In the genomic region with DNA sequence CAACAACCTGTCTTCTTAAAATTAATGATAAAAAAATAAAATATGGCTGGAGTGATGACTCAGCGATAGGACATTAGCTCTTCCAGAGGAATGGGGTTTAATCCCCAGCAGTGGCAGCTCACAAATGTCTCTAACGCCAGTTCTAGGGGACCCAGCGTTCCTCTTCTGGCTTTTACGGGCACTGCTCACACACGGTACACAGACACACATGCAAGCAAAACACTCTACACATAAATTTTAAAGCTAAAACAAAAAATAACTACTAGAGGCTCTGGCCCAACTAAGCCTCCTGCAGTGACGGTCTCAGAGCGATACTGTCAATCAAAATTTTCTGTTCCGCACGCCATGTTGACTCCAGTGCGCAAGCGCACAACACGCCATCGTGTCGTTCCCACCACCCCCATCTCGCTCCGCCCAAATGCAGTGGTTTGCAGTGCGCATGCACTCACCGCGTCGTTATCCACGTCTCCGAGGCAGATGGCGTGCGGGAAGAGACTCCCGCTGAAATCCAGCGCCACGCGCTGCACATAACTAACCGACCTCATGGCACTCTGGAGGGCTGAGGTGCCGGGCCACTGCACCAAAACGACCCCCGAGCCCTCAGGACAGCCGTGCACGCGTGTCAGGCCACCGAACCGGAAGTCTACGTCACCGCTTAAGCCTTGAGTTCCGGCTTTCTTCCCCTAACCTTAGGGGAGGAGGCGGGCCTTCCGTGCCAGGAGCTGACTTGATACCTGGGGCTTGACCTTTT, we compare ENCODE assay signal across 8 mouse cellular contexts. TPM values are rescaled to one million over a fixed set of nuclear protein-coding genes. Genes with fewer than 3 reads are reported as not detected.
DNase-seq lines count a peak whose midpoint lies in the region; ATAC-seq and TF ChIP-seq lines count a peak whose summit lies in the region.

Gene Itfg2 (minus strand): TSS at position 663 of the 751 bp plus-strand sequence.

- TF ChIP-seq CTCF in bone marrow, adult 2 months (IDR thresholded peaks at IDR 0.05; ENCODE audit: control insufficient read depth, insufficient read depth, low read length) = no peak

- no peaks in the 10 kb centered on the region for H3K27me3 ChIP-seq in embryonic facial prominence, embryonic 15.5 days
- H3K27me3 ChIP-seq in kidney, embryonic 14.5 days (ENCODE audit: control insufficient read depth, insufficient read depth, low read length) = no peaks in the 10 kb centered on the region
- no peaks in the 10 kb centered on the region for H3K27me3 ChIP-seq in limb, embryonic 15.5 days

- ATAC-seq in embryonic facial prominence, embryonic 15.5 days (ENCODE audit: insufficient number of reproducible peaks, low FRiP score, low TSS enrichment, low read depth) = peak; percentile 94
- peak; percentile 94 for ATAC-seq in kidney, embryonic 14.5 days (ENCODE audit: low FRiP score, low TSS enrichment)
- peak; percentile 95 for ATAC-seq in limb, embryonic 15.5 days (ENCODE audit: insufficient number of reproducible peaks, low FRiP score, low TSS enrichment, low read depth)

- peaks cover 21% of the 10 kb centered on the region for H3K36me3 ChIP-seq in embryonic facial prominence, embryonic 15.5 days
- peaks cover 19% of the 10 kb centered on the region for H3K36me3 ChIP-seq in kidney, embryonic 14.5 days (ENCODE audit: control insufficient read depth, insufficient read depth, low read length)
- peaks cover 24% of the 10 kb centered on the region for H3K36me3 ChIP-seq in limb, embryonic 15.5 days

- WGBS in bone marrow, adult 2 months = under 1% methylated on average over 42 of the region's 42 CpGs
- WGBS in embryonic facial prominence, embryonic 15.5 days = under 1% methylated on average over 42 of the region's 42 CpGs
- WGBS in kidney, embryonic 14.5 days = under 1% methylated on average over 42 of the region's 42 CpGs
- WGBS in limb, embryonic 15.5 days = under 1% methylated on average over 42 of the region's 42 CpGs

- H3K27ac ChIP-seq in bone marrow, adult 2 months (ENCODE audit: control insufficient read depth, insufficient read depth, low read depth, low read length, poor library complexity) = peak within 1 kb of the TSS; percentile 90
- H3K27ac ChIP-seq in embryonic facial prominence, embryonic 15.5 days (replicated peaks) = peak within 1 kb of the TSS; percentile 98
- H3K27ac ChIP-seq in kidney, embryonic 14.5 days (ENCODE audit: low read depth, low read length) = peak within 1 kb of the TSS; percentile 92
- H3K27ac ChIP-seq in limb, embryonic 15.5 days = peak within 1 kb of the TSS; percentile 99

- H3K9me3 ChIP-seq in embryonic facial prominence, embryonic 15.5 days (replicated peaks) = no peaks in the 10 kb centered on the region
- H3K9me3 ChIP-seq in kidney, embryonic 14.5 days (ENCODE audit: control insufficient read depth, low read length) = no peaks in the 10 kb centered on the region
- H3K9me3 ChIP-seq in limb, embryonic 15.5 days = no peaks in the 10 kb centered on the region

- DNase-seq in 416B (ENCODE audit: low read depth) = peak; percentile 98
- DNase-seq in heart, adult 9 months (ENCODE audit: low spot score in 2 of 2) = peak; percentile 96 to 98
- peak; percentile 84 to 94 for DNase-seq in monocyte, adult 2 months (ENCODE audit: low read depth in 1 of 2, low spot score in 2 of 2)
- DNase-seq in spleen, postnatal 36 days (ENCODE audit: low spot score in 2 of 2) = peak; percentile 94 to 96

- no peaks in the 10 kb centered on the region; the same call in 1 of the 2 replicates for H3K4me1 ChIP-seq in bone marrow, adult 2 months (ENCODE audit: control insufficient read depth, insufficient read depth, low read length)
- H3K4me1 ChIP-seq in embryonic facial prominence, embryonic 15.5 days = peaks cover 6% of the 10 kb centered on the region
- H3K4me1 ChIP-seq in kidney, embryonic 14.5 days (ENCODE audit: control insufficient read depth, insufficient read depth, low read length) = no peaks in the 10 kb centered on the region
- H3K4me1 ChIP-seq in limb, embryonic 15.5 days = peaks cover 6% of the 10 kb centered on the region; the same call in 1 of the 2 replicates

- peak within 1 kb of the TSS; percentile 89 for H3K4me3 ChIP-seq in bone marrow, adult 2 months (replicated peaks; ENCODE audit: control insufficient read depth, low read depth, low read length)
- H3K4me3 ChIP-seq in embryonic facial prominence, embryonic 15.5 days (replicated peaks) = peak within 1 kb of the TSS; percentile 70
- peak within 1 kb of the TSS; percentile 61 for H3K4me3 ChIP-seq in kidney, embryonic 14.5 days (ENCODE audit: low read length)
- H3K4me3 ChIP-seq in limb, embryonic 15.5 days = peak within 1 kb of the TSS; percentile 64

- peak within 1 kb of the TSS; percentile 55 for H3K4me2 ChIP-seq in embryonic facial prominence, embryonic 15.5 days (replicated peaks)
- peak within 1 kb of the TSS; percentile 57 for H3K4me2 ChIP-seq in kidney, embryonic 14.5 days (replicated peaks; ENCODE audit: low read depth, low read length)
- H3K4me2 ChIP-seq in limb, embryonic 15.5 days = peak within 1 kb of the TSS; percentile 51

- TF ChIP-seq POLR2A in bone marrow, adult 2 months (IDR thresholded peaks at IDR 0.05; ENCODE audit: borderline replicate concordance, control insufficient read depth, low read depth, low read length) = peak; percentile 95

- peak within 1 kb of the TSS; percentile 69 for H3K9ac ChIP-seq in embryonic facial prominence, embryonic 15.5 days
- peak within 1 kb of the TSS; percentile 68 for H3K9ac ChIP-seq in kidney, embryonic 14.5 days (ENCODE audit: low read depth, low read length)
- H3K9ac ChIP-seq in limb, embryonic 15.5 days = peak within 1 kb of the TSS; percentile 81

RNA-seq across cellular contexts. Expression of gene Itfg2, which starts in this region (rescaled TPM):
- 11.4 and 38.0 TPM in 2 replicates for polyA plus RNA-seq in bone marrow, adult 2 months (2011; ENCODE audit: insufficient read depth, insufficient read length, low replicate concordance, missing spikeins)
- polyA plus RNA-seq in embryonic facial prominence, embryonic 15.5 days (2015; fragmentation: Nextera tagmentation; extraction: Ambion mirVana) = 33.0 and 33.5 TPM in 2 replicates
- 24.0 and 35.7 TPM in 2 replicates for polyA plus RNA-seq in kidney, embryonic 14.5 days (2014; fragmentation: Nextera tagmentation; extraction: Ambion mirVana)
- 31.0 and 31.8 TPM in 2 replicates for polyA plus RNA-seq in limb, embryonic 15.5 days (2015; fragmentation: Nextera tagmentation; extraction: Ambion mirVana)

Comparison
In these comparisons a context has a peak if more than half of its experiments do, and no peak if none do; other contexts are left out.
1. Peak in every context shown above with its lines: DNase-seq, ATAC-seq, H3K4me3 ChIP-seq and H3K27ac ChIP-seq.